Mouse (Mus musculus) neural tube, embryonic 11.5 days (tissue): ENCODE results near the gene Ppp3ca. TPM values are rescaled to one million over a fixed set of nuclear protein-coding genes. Genes with fewer than 3 reads are reported as not detected.
A peak's percentile ranks its signal among the peaks of the same experiment; 100 is the strongest.

Source experiments
- ATAC-seq: fragments of 200-750 bp; cut with Nextera tagmentation; 2 replicates; pipeline ENCODE4 v1.8.0; 2017; ENCODE audit warnings: moderate number of reproducible peaks, mild to moderate bottlenecking, moderate TSS enrichment, moderate library complexity; ENCODE audit not compliant: insufficient read depth, low FRiP score, low TSS enrichment
- DNase-seq: peaks from one replicate; pipeline ENCODE4 v3.0.0-alpha.2; 2015; ENCODE audit warnings: low spot score
- H3K27ac ChIP-seq: fragments of 300-500 bp; sonication (generic); 2 replicates; pipeline ENCODE4 v1.5.1; 2014; ENCODE audit warnings: low read depth, mild to moderate bottlenecking, low read length
- H3K27me3 ChIP-seq: fragments of 300-500 bp; sonication (generic); 2 replicates; pipeline ENCODE4 v1.6.1; 2014; ENCODE audit warnings: mild to moderate bottlenecking, low read length, mixed read lengths; ENCODE audit not compliant: control insufficient read depth, insufficient read depth
- H3K36me3 ChIP-seq: fragments of 300-500 bp; sonication (generic); 2 replicates; pipeline ENCODE4 v1.6.1; 2014; ENCODE audit warnings: mild to moderate bottlenecking, low read length, moderate library complexity, mixed read lengths; ENCODE audit not compliant: control insufficient read depth, insufficient read depth
- H3K4me1 ChIP-seq: fragments of 300-500 bp; sonication (generic); 2 replicates; pipeline ENCODE4 v1.6.1; 2014; ENCODE audit warnings: low read length, mixed read lengths; ENCODE audit not compliant: control insufficient read depth, insufficient read depth
- H3K4me2 ChIP-seq: fragments of 300-500 bp; sonication (generic); 2 replicates; pipeline ENCODE4 v1.6.1; 2014; ENCODE audit warnings: low read depth, mild to moderate bottlenecking, moderate library complexity
- H3K4me3 ChIP-seq: fragments of 300-500 bp; sonication (generic); 2 replicates; pipeline ENCODE4 v1.5.1; 2014; ENCODE audit warnings: low read depth, low read length
- H3K9ac ChIP-seq: fragments of 300-500 bp; sonication (generic); 2 replicates; pipeline ENCODE4 v1.6.1; 2014; ENCODE audit warnings: mild to moderate bottlenecking, low read length
- H3K9me3 ChIP-seq: fragments of 300-500 bp; sonication (generic); 2 replicates; pipeline ENCODE4 v1.6.1; 2016; ENCODE audit warnings: low read length; ENCODE audit not compliant: control insufficient read depth
- WGBS: fragments of 180-500 bp; shearing (Covaris S2); extraction: QIAGEN DNeasy Blood & Tissue Kit; methylation state at CpG from one replicate; pipeline ENCODE4 v1.1.7; 2014; 5-methylcytosine and 5-hydroxymethylcytosine counted together
- polyA plus RNA-seq: library from polyadenylated mRNA; unstranded; fragments of >200 nt; fragmentation: Nextera tagmentation; extraction: Ambion mirVana; gene quantifications from 2 replicates; pipeline ENCODE4 v1.2.1, GENCODE M21; 2014

Gene Ppp3ca
- polyA plus RNA-seq, 1 experiment from 2014 or later = 72.4 TPM

DNA sequence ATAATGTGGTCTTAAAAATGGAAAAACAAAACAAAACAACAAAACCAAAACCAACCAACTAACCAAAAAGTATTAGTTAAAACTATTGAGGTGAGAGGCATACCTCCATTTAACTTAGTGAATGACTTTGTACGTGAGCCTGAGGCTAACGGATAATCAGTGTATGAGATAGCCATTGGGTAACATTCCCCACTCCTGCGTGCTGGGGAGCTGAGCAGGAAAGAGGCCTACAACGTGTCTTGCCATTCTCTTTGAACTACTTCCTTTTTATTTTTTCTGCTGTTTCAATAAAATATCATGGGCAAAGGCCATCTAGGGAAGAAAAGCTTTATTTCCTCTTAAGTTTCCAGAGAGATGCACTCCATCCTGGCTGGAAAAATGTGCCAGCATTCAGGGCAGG is 103.3 kb downstream of the Ppp3ca start:
- H3K27ac ChIP-seq = no peak overlapping the region
- H3K4me3 ChIP-seq = no peak overlapping the region
- no peaks in the 10 kb centered on the region for H3K36me3 ChIP-seq
- no peaks in the 10 kb centered on the region for H3K4me1 ChIP-seq
- ATAC-seq = no peak
- DNase-seq = no peak
- no peak overlapping the region for H3K4me2 ChIP-seq
- H3K9me3 ChIP-seq = no peaks in the 10 kb centered on the region
- H3K9ac ChIP-seq = no peak overlapping the region
- no peaks in the 10 kb centered on the region for H3K27me3 ChIP-seq
- WGBS = 87% methylated on average over 4 of the region's 4 CpGs

DNA sequence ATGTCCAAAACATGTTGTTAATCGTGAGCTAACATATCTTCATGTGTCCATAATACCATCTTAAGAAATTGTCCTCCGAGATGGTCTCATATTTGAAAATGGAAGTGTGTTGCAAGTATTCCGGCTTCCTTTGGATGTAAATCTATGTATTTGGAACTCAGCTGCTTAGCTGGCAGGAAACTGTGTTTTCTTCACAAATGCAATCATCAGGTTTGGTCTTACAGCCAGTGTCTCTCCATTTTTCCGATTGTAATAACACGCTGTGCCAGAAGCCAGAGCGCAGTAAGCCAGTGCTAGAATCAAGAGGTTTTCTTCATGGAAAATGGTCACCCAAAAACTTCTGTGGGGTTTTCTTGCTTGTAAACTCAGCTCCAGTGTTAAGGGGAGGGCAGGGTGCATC is 104.3 kb downstream of the Ppp3ca start:
- WGBS = 95% methylated on average over 6 of the region's 6 CpGs
- Histone ChIP-seq H3K27ac (no peak overlapping the region), H3K4me1 (no peaks in the 10 kb centered on the region), H3K4me3 (no peak overlapping the region), H3K9me3 (no peaks in the 10 kb centered on the region), H3K36me3 (no peaks in the 10 kb centered on the region), H3K9ac (no peak overlapping the region), H3K4me2 (no peak overlapping the region), H3K27me3 (no peaks in the 10 kb centered on the region)
- no peak for DNase-seq
- no peak for ATAC-seq

DNA sequence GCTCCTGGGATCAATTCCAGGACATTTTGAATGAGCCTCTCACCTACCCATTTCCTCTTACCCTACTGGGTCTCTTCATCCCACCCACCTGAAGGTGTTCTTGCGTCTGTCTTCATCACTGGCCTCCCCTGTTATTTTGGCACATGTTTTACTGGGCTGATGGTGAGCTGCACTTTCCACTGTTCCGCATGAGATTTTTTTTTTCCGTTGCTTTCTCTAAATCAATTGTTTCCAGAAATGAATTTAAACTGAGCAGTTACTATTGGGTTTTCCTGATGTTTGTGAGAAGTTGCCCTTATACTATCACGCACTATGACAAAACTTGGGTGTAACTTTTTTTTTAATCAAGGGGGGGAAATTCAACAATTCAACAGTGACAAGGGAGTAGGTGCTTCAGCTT is 106.6 kb downstream of the Ppp3ca start:
- 89% methylated on average over 4 of the region's 4 CpGs for WGBS
- ATAC-seq = no peak
- H3K4me1 ChIP-seq = no peaks in the 10 kb centered on the region
- no peak overlapping the region for H3K9ac ChIP-seq
- no peaks in the 10 kb centered on the region for H3K9me3 ChIP-seq
- no peak overlapping the region for H3K27ac ChIP-seq
- no peak overlapping the region for H3K4me3 ChIP-seq
- no peaks in the 10 kb centered on the region for H3K27me3 ChIP-seq
- no peaks in the 10 kb centered on the region for H3K36me3 ChIP-seq
- no peak overlapping the region for H3K4me2 ChIP-seq
- no peak for DNase-seq

DNA sequence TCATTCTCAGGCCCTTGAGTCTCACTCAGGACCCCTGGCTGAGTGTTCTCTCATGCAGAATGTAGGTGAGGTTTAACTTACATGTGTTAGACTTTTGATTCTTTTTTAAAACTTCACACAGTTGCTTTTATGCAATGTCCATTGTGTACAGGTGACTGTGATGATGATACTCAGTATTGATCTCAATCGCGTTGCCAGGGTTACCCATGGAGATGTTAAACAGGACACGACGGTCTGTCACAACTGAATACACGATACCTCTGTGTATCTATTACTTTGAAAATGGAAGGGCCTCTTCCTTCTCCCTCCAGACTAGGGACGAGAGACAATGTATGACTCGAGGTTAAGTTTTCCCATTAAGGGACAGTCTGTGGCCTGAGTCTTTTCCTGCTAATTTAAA is 107.5 kb downstream of the Ppp3ca start:
- no peak overlapping the region for H3K4me2 ChIP-seq
- no peaks in the 10 kb centered on the region for H3K27me3 ChIP-seq
- 93% methylated on average over 7 of the region's 7 CpGs for WGBS
- H3K9ac ChIP-seq = no peak overlapping the region
- H3K4me1 ChIP-seq = no peaks in the 10 kb centered on the region
- DNase-seq (no peak), ATAC-seq (no peak)
- no peaks in the 10 kb centered on the region for H3K9me3 ChIP-seq
- H3K4me3 ChIP-seq = no peak overlapping the region
- H3K27ac ChIP-seq = no peak overlapping the region
- H3K36me3 ChIP-seq = no peaks in the 10 kb centered on the region

DNA sequence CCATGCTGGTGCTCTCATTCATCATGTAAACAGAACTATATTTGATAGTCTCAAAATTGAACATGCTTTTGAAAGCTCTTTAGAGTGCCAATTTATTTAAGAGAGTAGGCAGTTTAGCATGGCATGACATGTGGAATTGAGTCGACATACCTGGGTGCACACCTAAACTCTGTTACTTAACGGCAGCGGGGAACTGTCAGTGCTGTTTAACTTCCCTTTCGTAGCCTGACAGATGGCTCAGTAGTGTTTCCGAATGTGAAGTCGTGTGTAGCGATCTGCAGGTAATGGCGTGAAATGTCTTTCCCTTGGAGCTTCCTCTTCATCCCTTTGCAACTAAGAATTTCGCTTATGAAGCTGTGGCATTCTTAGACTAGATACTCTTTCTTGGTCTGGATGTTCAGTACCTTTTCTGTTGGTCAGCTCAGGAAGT is 107.9 kb downstream of the Ppp3ca start:
- Histone ChIP-seq H3K4me1 (no peaks in the 10 kb centered on the region), H3K4me2 (no peak overlapping the region), H3K36me3 (no peaks in the 10 kb centered on the region), H3K9me3 (no peaks in the 10 kb centered on the region), H3K27me3 (no peaks in the 10 kb centered on the region), H3K27ac (no peak overlapping the region), H3K9ac (no peak overlapping the region), H3K4me3 (no peak overlapping the region)
- 89% methylated on average over 9 of the region's 9 CpGs for WGBS
- ATAC-seq = no peak
- no peak for DNase-seq

DNA sequence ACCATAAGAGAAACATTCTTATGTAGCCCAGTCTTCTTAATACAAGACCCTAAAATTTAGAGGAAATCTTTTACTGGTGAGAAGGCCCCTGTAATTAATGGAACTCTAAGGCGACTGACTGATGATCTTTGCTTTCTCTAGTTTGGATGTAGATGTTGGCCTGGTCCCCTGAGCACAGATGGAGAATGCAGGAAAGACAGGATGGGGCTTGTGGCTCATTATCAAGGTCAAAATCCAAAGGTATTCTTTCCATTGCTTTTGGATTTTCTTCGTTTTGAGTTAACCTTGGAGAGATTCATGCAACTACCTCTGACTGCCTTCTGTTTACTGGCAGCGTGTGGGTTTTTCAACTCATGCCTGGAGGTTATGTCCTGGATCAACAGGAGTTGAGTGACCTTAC is 110.4 kb downstream of the Ppp3ca start:
- no peak overlapping the region for H3K27ac ChIP-seq
- H3K9me3 ChIP-seq = no peaks in the 10 kb centered on the region
- DNase-seq (no peak), ATAC-seq (no peak)
- WGBS = 95% methylated on average over 3 of the region's 3 CpGs
- no peak overlapping the region for H3K9ac ChIP-seq
- H3K4me1 ChIP-seq = no peaks in the 10 kb centered on the region
- H3K4me3 ChIP-seq = no peak overlapping the region
- H3K4me2 ChIP-seq = no peak overlapping the region
- no peaks in the 10 kb centered on the region for H3K36me3 ChIP-seq
- H3K27me3 ChIP-seq = no peaks in the 10 kb centered on the region

DNA sequence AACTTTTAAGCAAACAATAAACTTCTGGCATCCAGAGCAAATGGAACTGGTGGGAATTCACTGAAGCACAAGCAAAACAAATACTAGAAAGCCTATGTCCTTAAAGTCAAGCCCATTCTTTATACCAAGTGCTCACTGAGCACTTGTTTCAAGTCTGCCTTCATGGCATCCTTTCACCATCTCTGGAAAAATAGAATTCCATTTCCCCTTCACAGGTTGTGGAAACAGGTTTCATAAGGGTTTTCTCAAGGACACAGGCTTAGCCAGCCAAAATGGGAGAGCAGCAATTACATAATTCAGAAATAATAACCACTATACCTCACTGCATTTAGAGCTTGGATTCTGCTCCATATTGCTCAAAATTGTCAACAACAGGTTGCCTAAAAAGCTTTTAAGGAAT is 112.1 kb downstream of the Ppp3ca start:
- no peak overlapping the region for H3K9ac ChIP-seq
- no peaks in the 10 kb centered on the region for H3K36me3 ChIP-seq
- H3K4me3 ChIP-seq = no peak overlapping the region
- DNase-seq = no peak
- no peak overlapping the region for H3K27ac ChIP-seq
- no peak for ATAC-seq
- H3K9me3 ChIP-seq = no peaks in the 10 kb centered on the region
- H3K4me2 ChIP-seq = no peak overlapping the region
- H3K4me1 ChIP-seq = no peaks in the 10 kb centered on the region
- H3K27me3 ChIP-seq = no peaks in the 10 kb centered on the region

DNA sequence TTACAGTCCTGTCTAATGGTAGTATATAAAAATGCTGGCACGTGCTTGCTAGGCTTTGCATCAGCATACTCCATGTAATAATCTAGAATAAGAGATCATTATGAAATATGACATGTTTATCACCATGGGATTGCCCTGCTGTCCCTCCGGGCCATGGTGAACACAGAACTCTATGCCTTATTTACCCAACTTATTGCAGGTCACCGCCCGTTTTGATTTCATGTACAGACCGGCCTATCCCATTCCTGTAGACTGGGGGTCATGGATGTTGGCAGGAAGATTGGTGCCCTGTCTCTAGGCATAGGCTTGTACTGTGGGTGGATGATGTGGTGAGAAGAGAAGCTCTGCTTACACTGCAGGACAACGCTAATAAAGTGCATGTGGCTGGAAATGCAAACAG is 115.8 kb downstream of the Ppp3ca start:
- WGBS = 93% methylated on average over 6 of the region's 6 CpGs
- Histone ChIP-seq H3K27ac (no peak overlapping the region), H3K9ac (no peak overlapping the region), H3K27me3 (no peaks in the 10 kb centered on the region), H3K36me3 (no peaks in the 10 kb centered on the region), H3K4me1 (no peaks in the 10 kb centered on the region), H3K9me3 (no peaks in the 10 kb centered on the region), H3K4me2 (no peak overlapping the region), H3K4me3 (no peak overlapping the region)
- DNase-seq (no peak), ATAC-seq (no peak)

DNA sequence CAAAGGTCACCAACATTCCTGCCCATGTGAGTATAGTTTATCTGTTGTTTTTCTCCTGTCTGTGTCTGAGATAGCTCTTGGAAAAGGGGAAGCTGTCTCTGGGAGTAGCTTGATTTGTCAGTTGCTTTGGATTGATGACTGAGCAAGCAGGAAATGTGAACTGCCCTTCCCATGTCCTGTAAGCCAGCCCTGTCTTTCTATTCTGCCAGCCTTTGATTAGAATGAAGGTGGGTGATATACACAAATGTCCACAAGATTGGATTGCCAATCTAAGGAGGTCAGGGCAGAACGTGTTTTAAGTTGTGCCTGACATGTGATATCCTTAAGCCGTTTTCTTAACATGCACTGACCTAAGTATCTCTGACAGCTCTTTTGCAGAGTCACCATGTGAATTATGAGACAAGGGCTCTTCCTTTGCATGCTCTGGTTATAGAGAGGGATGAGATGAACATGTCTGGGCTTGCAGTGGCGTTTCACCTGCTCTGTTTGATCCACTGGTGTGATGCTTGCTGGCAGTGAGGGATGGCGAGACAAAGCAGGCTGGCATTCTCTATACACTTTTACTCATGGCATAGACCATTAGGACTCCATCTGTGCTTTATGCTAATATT is 120.4 kb downstream of the Ppp3ca start:
- Histone ChIP-seq H3K4me2 (no peak overlapping the region), H3K27ac (peak overlapping the region; percentile 23; the same call in 1 of the 2 replicates)
- no peak for ATAC-seq

More for the DNA sequence above, 120.4 kb downstream of the Ppp3ca start:
- Histone ChIP-seq H3K36me3 (no peaks in the 10 kb centered on the region), H3K9ac (no peak overlapping the region), H3K4me3 (no peak overlapping the region), H3K4me1 (no peaks in the 10 kb centered on the region), H3K27me3 (no peaks in the 10 kb centered on the region), H3K9me3 (no peaks in the 10 kb centered on the region)
- no peak for DNase-seq
- WGBS = 69% methylated on average over 4 of the region's 4 CpGs
